Mouse (Mus musculus) layer of hippocampus, adult 8-10 months (tissue): ENCODE data around the gene Gm10642. TPM values are rescaled to one million over a fixed set of nuclear protein-coding genes. Genes with fewer than 3 reads are reported as not detected.

Experiments
- DNase-seq, 2 experiments: peaks; one replicate each; pipeline ENCODE4 v3.0.0; 2022; ENCODE audit warnings: low spot score in 2 of 2
- total RNA-seq, 4 experiments: library from RNA; stranded (reverse); gene quantifications; 2 replicates each; pipeline ENCODE4 v1.2.4; 2022

The Gm10642 gene
- total RNA-seq, result 1 to 10 TPM in 1 of 4 experiments, under 1 TPM in 3; 0.57 to 1.5 (median 0.79) TPM

- DNase-seq, result peak; percentile 38 to 39
Observed at GRCm38 (mm10) chr9:70656130-70657007, at the start of gene Gm10642. Gm10642 (plus strand) TSS chr9:70656251.

DNA sequence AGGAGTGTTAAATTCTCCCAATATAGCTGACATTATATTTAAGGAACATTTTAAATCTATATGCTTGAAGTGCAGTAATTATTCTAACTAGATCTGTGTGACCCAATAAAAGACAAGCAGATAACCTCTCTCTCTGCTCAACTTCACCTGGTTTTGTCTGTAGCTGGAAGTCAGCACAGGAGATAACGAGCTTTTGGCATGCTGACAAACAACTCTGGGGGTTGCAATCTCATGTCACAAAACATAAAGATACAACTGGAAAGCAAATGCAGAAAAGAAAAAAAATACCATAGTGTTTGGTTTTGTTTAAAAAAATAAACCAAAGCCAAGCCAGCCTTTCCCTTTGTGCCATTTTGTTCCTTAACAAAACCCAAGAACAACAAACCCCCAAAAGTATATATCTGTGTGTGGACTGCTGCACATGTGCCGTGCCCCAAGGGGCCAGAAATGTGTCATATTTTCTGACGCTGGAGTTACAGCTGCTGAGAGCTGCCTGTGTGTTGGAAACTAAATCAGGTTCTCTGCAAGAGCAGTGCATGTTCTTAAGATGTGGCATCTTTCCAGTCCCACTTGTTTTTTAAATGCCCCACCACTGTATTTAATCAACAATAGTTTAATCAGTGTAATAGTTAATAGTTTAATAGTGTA, 44.9 kb upstream of the Gm10642 start:
- no peak for DNase-seq

DNA sequence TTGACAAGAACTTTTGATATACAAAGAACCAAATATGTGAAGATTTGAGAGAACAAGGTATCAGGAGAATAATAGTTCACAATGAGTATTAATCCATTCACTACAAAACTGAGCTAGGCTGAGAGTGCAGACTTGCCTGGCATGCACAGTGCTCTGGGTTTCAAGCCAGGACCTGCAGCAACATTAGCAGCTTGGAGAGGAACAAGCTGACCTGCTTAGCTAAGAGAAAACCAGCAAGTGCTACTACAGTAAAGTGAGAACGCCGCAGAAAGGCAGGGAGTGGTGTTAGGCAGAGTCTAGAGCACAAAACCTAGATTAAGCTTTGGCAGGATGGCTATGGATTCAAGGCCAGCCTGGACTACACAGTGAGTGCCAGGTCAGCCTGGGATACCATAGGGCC, 26.3 kb upstream of the Gm10642 start:
- peak; percentile 19 to 20 for DNase-seq

GRCm38 (mm10) chr9:70631665-70632064, 24.4 kb upstream of the Gm10642 start:
- DNase-seq, result no peak

DNA sequence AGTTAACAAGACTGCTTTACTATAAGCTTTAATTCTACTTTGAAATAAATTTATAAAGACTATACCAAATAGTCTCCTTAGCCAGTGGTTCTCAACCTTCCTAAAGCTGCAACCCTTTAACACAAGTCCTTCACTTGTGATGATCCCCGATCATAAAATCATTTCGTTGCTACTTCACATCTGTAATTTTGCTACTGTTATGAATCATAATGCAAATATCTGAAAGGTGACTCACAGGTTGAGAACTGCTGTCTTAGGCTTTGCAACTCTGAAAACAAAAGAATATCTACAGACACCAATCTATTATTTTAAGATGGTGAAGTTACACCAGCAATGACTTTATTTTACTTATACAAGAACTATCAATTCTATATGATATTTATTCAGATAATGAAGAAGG, 19.3 kb upstream of the Gm10642 start:
- DNase-seq, result no peak

- no peak for DNase-seq
Observed at GRCm38 (mm10) chr9:70650260-70650659, 5.8 kb upstream of the Gm10642 start.

- no peak for DNase-seq
Observed at GRCm38 (mm10) chr9:70650994-70651393, 5.1 kb upstream of the Gm10642 start.

GRCm38 (mm10) chr9:70652221-70652620, 3.8 kb upstream of the Gm10642 start:
- no peak for DNase-seq

- no peak for DNase-seq
Observed at GRCm38 (mm10) chr9:70653875-70654274, 2.2 kb upstream of the Gm10642 start.

- DNase-seq, result no peak
Observed at GRCm38 (mm10) chr9:70654496-70654895, 1.6 kb upstream of the Gm10642 start.

DNA sequence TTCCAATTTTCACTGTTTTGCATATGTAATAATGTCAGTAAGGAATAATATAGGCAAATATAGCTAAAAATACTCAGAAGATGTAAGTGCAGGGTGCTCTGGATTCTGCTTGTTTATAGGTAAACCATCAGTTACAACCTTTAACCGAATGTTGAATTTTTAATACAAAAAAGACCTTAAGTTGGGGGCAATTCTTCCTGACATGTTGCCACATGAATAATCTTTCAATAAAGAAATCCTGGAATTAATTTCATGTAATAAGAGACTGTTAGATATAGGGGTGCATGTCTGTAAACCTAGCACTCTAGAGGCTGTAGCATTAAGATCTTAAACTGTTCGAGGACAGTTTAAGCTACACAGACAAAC, 304 bp upstream of the Gm10642 start:
- DNase-seq, result no peak

DNA sequence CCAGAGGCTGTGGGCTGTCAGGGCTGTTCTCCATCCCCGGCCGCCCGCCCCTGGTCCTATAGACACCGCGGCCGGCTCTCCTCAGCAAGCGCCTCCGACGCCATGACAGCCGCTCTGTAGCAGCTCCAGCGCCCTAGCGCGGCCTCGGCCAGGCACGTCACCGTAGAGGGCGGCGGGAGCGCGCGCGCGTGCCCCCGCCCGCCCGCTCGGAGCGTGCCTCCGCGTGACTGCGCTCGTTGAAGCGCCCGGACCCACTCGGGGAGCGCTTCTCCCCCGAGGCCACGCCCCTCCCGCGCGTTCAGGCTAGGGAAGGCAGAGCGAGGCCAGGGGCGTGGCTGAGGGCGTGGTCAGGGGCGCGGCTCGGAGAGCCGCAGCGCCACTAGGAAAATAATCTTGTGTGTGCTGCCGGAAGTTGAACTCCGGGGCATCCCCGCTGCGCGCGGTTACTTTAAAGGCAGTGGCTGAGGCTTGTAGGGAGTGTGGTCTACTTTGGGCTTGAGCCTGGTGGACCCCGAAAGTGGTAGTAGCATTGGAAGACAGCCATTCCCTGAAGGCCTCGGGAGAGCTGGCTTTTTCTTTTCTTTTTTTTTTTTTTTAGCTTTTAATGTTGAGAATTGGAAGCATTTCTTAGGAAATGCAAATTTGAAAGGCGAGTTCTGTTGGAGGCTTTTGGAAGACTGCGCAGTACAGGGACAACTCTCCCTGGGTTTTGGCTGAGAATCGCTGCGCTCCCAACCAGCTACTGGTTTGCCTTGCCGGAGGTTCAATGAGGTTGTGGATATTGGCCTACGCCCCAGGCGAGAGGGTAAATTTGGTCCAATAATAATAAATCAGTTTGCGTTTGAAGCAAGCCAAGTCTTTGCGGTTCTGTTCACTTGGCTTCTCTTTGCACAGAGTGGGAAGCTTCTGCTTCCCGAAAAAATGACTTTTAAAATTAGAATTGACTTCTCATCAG, 1.2 kb downstream of the Gm10642 start, which contains the start of gene Mindy2:
Gene Mindy2 (minus strand): TSS at position 162 of the 955 bp plus-strand sequence.
- peak; percentile 93 to 94 for DNase-seq

DNA sequence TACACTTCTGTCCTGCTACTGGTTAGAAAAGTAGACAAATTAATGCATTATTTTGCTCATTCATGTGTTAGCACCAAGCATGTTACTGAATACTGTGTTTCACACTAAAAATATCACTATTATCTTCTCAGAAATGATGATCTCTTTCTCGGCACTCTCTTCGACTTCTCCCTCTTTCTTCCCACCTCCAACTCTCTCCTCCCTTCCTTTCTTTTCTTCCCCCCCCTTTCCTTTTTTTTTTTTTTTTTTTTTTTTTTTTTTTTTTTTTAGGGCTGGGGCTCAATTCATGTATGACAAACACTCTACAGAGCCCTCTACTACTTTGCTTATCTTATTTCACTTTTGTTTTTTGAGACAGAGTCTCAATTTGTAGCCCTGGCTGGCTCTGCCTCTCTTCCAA, 2.2 kb downstream of the Gm10642 start:
- no peak for DNase-seq

GRCm38 (mm10) chr9:70664847-70665246, 8.8 kb downstream of the Gm10642 start:
- DNase-seq, result no peak

- no peak for DNase-seq
Observed at GRCm38 (mm10) chr9:70665372-70666145, 9.5 kb downstream of the Gm10642 start.

DNA sequence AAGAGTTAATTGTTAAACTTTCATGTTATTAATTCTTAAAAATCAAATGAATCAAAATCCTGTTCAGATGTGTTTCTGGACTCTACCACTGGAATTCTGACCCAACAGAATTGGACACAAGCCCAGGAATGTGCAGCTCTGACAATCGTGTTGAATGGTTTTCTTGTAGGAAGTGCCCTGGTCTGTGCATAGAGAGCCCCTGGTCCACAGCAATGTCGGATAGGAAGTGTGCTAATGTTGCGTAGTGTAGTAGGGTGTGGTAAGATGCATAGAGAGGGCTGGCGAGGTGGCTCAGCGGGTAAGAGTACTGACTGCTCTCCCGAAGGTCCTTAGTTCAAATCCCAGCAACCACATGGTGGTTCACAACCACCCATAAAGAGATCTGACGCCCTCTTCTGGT, 10.8 kb downstream of the Gm10642 start:
- no peak for DNase-seq

DNA sequence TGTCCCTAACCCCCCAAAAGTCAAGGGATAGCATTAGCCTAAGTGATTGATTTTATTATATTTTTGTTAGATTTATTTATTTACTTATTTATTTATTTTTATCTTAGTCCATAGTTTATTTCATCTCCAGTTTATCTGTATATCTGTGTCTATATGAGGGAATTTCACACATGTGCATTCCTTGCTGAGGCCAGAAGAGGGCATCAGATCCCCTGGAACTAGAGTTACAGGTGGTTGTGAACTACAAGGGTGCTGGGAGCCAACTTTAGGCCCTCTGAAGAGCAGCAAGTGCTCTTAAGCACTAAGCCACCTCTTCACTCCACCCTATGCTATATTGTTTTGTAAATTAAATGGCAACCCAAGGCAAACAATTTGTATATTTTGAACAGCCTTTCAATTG, 12.0 kb downstream of the Gm10642 start:
- no peak for DNase-seq

GRCm38 (mm10) chr9:70669197-70669596, 13.1 kb downstream of the Gm10642 start:
- no peak for DNase-seq

- no peak for DNase-seq
Observed at GRCm38 (mm10) chr9:70670381-70670780, 14.3 kb downstream of the Gm10642 start.

GRCm38 (mm10) chr9:70671278-70671677, 15.2 kb downstream of the Gm10642 start:
- DNase-seq, result no peak
